Mouse (Mus musculus): ENCODE results near the gene Smarcc2. TPM values are rescaled to one million over a fixed set of nuclear protein-coding genes. Genes with fewer than 3 reads are reported as not detected.

Gene Smarcc2
- polyA plus RNA-seq, 1 experiment from 2014 or later = 177 TPM

DNA sequence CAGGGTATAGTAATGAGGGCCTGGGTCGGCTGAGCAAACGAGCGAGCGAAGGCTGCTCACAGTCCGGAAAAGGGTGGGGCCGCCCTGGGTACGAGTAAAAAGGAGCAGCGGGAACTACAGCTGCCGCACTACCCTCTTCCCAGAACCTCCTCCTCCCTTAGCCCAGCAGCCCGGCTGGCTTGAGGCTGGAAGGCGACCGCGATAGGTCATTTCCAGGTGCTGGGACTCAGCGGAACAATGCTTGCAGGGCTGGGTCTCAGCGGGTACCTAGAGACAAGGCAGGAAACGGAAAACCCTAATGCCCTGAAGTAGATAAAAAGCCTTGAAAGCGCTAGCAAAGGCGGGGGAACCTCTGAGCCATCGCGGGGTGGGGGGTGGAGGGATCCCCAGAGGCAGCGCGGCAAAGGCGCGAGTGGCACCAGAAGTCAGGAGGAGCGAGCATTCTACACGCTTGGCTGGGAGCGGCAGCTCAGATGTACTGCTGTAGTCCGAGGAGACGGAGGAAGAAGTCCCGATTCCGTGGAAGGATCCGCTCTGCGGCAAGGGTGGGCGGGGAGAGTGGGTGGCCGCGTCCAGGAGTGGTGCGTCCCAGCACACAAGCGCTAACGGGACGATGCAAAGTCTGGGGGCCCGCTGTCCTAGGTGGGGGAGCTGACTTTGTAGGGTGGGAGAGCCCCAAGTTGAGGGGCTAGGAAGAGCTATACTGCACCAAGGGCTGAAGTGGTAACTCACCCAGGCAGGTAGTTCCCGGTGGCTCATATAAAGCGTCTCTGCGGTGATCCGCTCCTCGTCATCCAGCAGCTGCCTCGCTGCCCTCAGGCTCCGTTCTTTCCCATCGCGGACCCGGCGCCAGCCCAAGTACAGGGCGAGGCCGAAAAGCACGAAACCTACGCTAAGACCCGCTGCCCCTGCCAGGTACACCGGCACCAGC is 65.9 kb downstream of the Smarcc2 start:
- peaks cover 27% of the 10 kb centered on the region for H3K4me1 ChIP-seq (replicated peaks)

DNA sequence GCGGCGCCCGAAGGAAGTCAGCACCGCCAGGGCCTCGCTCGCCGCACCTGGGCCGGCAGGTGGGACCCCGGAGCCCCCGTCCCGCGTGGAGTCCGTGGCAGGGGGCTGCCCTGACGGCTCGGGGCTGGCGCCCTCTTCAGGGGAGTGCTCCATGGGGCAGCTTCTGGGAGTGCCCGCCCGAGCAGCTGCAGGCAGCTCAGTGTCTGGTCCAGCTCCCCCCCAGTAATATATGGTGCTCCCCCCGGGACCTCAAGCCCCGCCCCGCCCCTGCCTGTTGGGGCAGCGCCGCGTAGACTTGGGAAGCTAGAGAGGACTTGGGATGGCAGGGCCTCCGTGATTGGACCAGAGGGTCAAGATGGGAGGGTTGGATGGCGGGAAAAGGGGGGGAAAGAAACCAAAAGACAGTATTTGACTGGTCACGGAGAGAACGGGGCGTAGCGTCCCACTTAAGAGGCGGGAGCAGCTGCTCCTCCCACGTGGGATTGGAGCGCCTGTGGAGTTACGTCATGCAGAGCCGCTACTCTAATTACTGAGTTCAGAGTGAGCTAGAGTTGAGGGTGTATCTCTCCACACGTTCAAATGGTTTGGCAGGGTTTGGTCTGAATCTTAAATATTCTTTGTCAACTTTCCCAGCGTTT is 66.7 kb downstream of the Smarcc2 start, which contains the start of gene Esyt1:
TSS of gene Esyt1 (minus strand) at position 201 of the 638 bp plus-strand sequence.
- WGBS = under 1% methylated on average over 37 of the region's 37 CpGs
- Histone ChIP-seq H3K36me3 (no peaks in the 10 kb centered on the region), H3K4me3 (peak within 1 kb of the TSS; percentile 77), H3K27ac (replicated peaks) (peak within 1 kb of the TSS; percentile 40), H3K4me1 (replicated peaks) (peaks cover 27% of the 10 kb centered on the region), H3K27me3 (no peaks in the 10 kb centered on the region), H3K4me2 (peak within 1 kb of the TSS; percentile 99), H3K9ac (peak within 1 kb of the TSS; percentile 65), H3K9me3 (no peaks in the 10 kb centered on the region)
- ATAC-seq (ENCODE audit: low FRiP score, low read depth) = peak; percentile 96

More for the DNA sequence above, 65.9 kb downstream of the Smarcc2 start:
- peak; percentile 40 for ATAC-seq (ENCODE audit: low FRiP score, low read depth)
- H3K27me3 ChIP-seq = no peaks in the 10 kb centered on the region
- no peaks in the 10 kb centered on the region for H3K36me3 ChIP-seq
- peak overlapping the region; percentile 40 for H3K27ac ChIP-seq (replicated peaks)
- H3K4me3 ChIP-seq = peak overlapping the region; percentile 77
- WGBS = under 1% methylated on average over 58 of the region's 58 CpGs
- no peaks in the 10 kb centered on the region for H3K9me3 ChIP-seq
- H3K9ac ChIP-seq = peak overlapping the region; percentile 65
- H3K4me2 ChIP-seq = peak overlapping the region; percentile 99

DNA sequence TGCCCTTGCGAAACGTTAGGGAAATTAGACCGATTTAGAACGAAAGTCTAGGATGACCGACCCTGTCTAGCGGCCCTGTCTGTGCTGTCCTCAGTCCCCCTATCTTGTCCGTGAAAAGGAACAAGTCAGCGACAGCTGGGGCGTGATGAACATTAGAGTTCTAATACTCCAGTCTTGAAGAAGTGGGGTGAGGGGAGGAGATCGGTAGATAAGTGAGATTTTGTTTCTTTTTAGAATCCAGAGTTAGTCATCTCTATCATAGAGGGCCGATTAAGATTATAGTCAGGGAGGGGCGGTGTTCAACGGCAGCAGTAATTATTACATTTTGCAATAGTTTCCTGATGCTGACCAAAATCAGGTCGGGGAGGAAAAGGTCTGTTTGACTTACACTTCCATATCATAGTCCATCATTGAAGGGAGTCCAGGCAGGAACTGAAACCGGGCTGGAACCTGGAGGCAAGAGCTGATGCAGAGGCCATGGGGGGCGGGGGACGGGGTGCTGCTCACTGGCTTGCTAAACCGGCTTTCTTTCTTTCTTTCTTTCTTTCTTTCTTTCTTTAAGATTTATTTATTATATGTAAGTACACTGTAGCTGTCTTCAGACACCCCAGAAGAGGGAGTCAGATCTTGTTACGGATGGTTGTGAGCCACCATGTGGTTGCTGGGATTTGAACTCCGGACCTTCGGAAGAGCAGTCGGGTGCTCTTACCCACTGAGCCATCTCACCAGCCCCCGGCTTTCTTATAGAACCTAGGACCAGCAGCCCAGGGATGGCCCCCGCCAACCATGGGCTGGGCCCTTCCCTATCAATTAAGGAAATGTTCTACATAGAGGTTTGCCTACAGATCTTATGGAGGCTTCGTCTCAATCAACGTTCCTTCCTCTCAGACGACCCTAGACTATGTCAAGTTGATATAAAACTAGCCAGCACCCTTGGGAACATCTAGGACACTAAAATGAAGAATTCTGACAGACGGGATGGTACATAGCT is 67.6 kb downstream of the Smarcc2 start:
- peak overlapping the region; percentile 77 for H3K4me3 ChIP-seq
- peak overlapping the region; percentile 39; the same call in 1 of the 2 replicates for H3K27ac ChIP-seq (replicated peaks)
- H3K27me3 ChIP-seq = 0 out of 2 replicates have a peak, but pooled peaks cover 2% of the 10 kb centered on the region
- peak overlapping the region; percentile 99 for H3K4me2 ChIP-seq
- H3K36me3 ChIP-seq = no peaks in the 10 kb centered on the region
- WGBS = 29% methylated on average over 28 of the region's 28 CpGs
- H3K9me3 ChIP-seq = no peaks in the 10 kb centered on the region
- no peak for ATAC-seq (ENCODE audit: low FRiP score, low read depth)
- H3K9ac ChIP-seq = 0 out of 2 replicates have a peak overlapping the region, but pooled peaks have one; percentile 10
- H3K4me1 ChIP-seq (replicated peaks) = peaks cover 27% of the 10 kb centered on the region

DNA sequence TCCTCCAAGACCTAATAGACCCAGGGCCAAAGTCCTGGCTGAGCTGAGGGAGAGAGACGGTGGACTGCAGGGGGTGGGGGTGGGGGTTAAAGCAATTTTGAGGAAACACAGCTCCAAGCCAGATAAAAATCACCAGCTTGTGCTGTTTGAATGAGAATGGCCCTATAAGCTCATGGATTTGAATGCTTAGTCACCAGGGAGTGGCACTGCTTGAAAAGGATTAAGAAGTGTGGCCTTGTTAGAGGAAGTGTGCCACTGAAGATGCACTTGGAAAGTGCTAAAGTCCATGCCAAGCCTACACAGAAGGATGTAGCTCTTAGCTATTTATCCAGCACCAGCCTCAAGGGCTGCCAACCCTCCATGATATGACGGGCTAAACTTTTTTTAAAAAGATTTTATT is 76.2 kb downstream of the Smarcc2 start:
- Histone ChIP-seq H3K9me3 (no peaks in the 10 kb centered on the region), H3K4me2 (no peak overlapping the region), H3K36me3 (no peaks in the 10 kb centered on the region), H3K4me1 (replicated peaks) (no peaks in the 10 kb centered on the region; the same call in 1 of the 2 replicates), H3K9ac (no peak overlapping the region), H3K27me3 (0 out of 2 replicates have a peak, but pooled peaks cover 2% of the 10 kb centered on the region), H3K4me3 (no peak overlapping the region), H3K27ac (replicated peaks) (no peak overlapping the region)
- no peak for ATAC-seq (ENCODE audit: low FRiP score, low read depth)
- WGBS = 89% methylated on average over 2 of the region's 2 CpGs

DNA sequence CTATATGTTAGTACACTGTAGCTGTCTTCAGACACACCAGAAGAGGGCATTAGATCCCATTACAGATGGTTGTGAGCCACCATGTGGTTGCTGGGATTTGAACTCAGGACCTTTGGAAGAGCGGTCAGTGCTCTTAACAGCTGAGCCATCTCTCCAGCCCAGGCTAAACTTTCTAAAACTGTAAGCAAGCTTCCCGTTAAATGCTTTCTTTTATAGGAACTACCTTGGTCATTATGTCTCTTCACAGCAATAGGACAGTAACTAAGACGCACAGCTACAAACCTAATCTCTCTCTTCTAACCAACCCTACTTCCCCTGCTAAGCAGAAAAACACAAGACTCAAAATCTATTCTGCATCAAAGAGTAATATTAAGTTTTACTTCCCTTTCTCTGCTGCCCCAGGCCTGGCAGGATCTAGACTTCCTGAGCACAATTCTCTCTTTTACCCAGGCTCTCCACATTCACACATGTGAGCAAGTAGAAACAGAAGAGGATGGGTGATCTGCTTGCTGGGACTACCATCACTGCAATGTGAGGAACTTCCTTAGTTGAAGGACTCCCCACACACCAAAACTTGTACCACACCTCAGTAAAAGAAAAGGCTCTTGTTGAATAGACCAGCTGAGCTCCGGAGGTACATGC is 76.7 kb downstream of the Smarcc2 start:
- H3K4me1 ChIP-seq (replicated peaks) = no peaks in the 10 kb centered on the region; the same call in 1 of the 2 replicates
- no peak for ATAC-seq (ENCODE audit: low FRiP score, low read depth)
- no peak overlapping the region for H3K9ac ChIP-seq
- H3K9me3 ChIP-seq = no peaks in the 10 kb centered on the region
- H3K36me3 ChIP-seq = no peaks in the 10 kb centered on the region
- peak overlapping the region; percentile 51 for H3K4me2 ChIP-seq
- peak overlapping the region; percentile 20 for H3K4me3 ChIP-seq
- WGBS = 76% methylated on average over 4 of the region's 4 CpGs
- H3K27me3 ChIP-seq = 0 out of 2 replicates have a peak, but pooled peaks cover 2% of the 10 kb centered on the region
- 0 out of 2 replicates have a peak overlapping the region, but pooled peaks have one; percentile 11 for H3K27ac ChIP-seq (replicated peaks)

DNA sequence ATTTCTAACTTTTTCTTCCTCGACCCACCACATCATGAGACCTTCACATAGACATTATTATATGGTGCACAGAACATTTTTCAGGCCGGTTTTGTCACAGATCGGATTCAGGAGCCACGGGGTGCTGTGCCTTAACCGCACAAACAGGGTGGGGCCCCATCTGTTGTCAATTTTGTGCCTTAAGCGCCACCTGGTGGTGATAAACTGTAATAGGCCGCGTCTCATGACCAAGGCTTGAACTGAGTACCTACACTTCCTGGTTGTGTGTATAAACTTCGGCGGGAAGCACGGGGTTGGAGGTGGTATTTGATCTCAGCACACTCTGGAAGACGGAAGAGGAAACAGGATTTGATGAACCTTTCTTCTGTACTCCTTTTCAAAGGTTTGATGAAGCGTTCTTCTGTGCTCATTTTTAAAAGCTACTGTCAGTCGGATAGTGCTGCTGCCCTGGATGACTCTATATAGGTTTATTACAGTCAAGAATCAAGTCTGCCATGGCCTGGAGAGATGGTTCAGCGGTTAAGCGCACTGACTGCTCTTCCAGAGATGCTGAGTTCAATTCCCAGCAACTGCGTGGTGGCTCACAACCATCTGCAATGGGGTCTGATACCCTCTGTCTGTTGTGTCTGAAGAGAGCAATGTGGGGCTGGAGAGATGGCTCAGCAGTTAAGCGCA is 77.4 kb downstream of the Smarcc2 start:
- H3K9me3 ChIP-seq = no peaks in the 10 kb centered on the region
- 18% methylated on average over 18 of the region's 18 CpGs for WGBS
- peak overlapping the region; percentile 51 for H3K4me2 ChIP-seq
- peaks cover 4% of the 10 kb centered on the region; the same call in 1 of the 2 replicates for H3K36me3 ChIP-seq
- ATAC-seq (ENCODE audit: low FRiP score, low read depth) = peak; percentile 82
- H3K27ac ChIP-seq (replicated peaks) = 0 out of 2 replicates have a peak overlapping the region, but pooled peaks have one; percentile 11
- no peak overlapping the region for H3K9ac ChIP-seq
- H3K4me3 ChIP-seq = peak overlapping the region; percentile 20
- no peaks in the 10 kb centered on the region; the same call in 1 of the 2 replicates for H3K4me1 ChIP-seq (replicated peaks)
- no peaks in the 10 kb centered on the region for H3K27me3 ChIP-seq

DNA sequence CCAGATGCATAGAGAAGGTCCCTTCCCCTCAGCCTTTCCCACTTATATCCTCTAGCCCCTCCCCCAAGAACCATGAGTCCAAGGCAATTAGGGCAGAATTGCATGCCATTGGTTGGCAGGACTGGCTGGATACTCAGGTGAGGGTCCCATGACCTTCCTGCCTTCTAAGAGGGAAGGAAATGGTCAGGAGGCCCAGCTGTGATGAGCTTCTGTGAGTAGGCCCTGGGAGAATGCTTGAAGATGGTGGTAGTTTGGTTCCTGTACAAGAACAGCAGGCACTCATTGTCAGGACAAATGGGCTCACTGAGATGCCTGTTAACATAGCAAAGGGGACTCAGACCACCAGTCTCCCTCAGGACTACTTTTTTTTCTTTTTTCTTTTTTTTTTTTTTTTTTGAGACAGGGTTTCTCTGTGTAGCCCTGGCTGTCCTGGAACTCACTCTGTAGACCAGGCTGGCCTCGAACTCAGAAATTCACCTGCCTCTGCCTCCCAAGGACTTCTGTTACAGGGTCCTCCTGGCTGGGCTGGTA is 79.4 kb downstream of the Smarcc2 start:
- WGBS = 100% methylated on average over 1 of the region's 1 CpGs
- Histone ChIP-seq H3K9ac (no peak overlapping the region), H3K27me3 (no peaks in the 10 kb centered on the region), H3K4me1 (replicated peaks) (no peaks in the 10 kb centered on the region; the same call in 1 of the 2 replicates), H3K4me3 (no peak overlapping the region), H3K27ac (replicated peaks) (no peak overlapping the region), H3K36me3 (peaks cover 17% of the 10 kb centered on the region; the same call in 1 of the 2 replicates), H3K9me3 (no peaks in the 10 kb centered on the region), H3K4me2 (no peak overlapping the region)
- ATAC-seq (ENCODE audit: low FRiP score, low read depth) = no peak

Small RNA genes within 50 kb of the gene (microRNA-seq; reads per million reads assigned to microRNA genes)
- gene Mir6916 = not detected
- 1.3 reads per million for gene Mir8105

Other genes starting within 250 kb of the Smarcc2 start
- 20.6 and 21.0 TPM in 2 replicates for gene Spryd4, start 247.4 kb upstream of the Smarcc2 start, polyA plus RNA-seq (2015; fragmentation: Nextera tagmentation; extraction: Ambion mirVana)
- gene Mip, start 233.4 kb upstream of the Smarcc2 start, polyA plus RNA-seq (2015; fragmentation: Nextera tagmentation; extraction: Ambion mirVana) = 0.12 TPM in 1 of 2 replicates, not detected in the other
- gene Timeless, start 227.2 kb upstream of the Smarcc2 start, polyA plus RNA-seq (2015; fragmentation: Nextera tagmentation; extraction: Ambion mirVana) = 22.4 and 23.3 TPM in 2 replicates
- gene Apon, start 205.2 kb upstream of the Smarcc2 start, polyA plus RNA-seq (2015; fragmentation: Nextera tagmentation; extraction: Ambion mirVana) = 0.14 TPM in 1 of 2 replicates, not detected in the other
- gene Apof, start 190.6 kb upstream of the Smarcc2 start, polyA plus RNA-seq (2015; fragmentation: Nextera tagmentation; extraction: Ambion mirVana) = 0.21 and 0.47 TPM in 2 replicates
- 20.7 and 21.7 TPM in 2 replicates for gene Stat2, start 188.7 kb upstream of the Smarcc2 start, polyA plus RNA-seq (2015; fragmentation: Nextera tagmentation; extraction: Ambion mirVana)
- 0.26 and 0.49 TPM in 2 replicates for gene Il23a, start 160.5 kb upstream of the Smarcc2 start, polyA plus RNA-seq (2015; fragmentation: Nextera tagmentation; extraction: Ambion mirVana)
- gene Pan2, start 155.9 kb upstream of the Smarcc2 start, polyA plus RNA-seq (2015; fragmentation: Nextera tagmentation; extraction: Ambion mirVana) = 19.1 and 21.4 TPM in 2 replicates
- 188 and 205 TPM in 2 replicates for gene Cnpy2, start 136.8 kb upstream of the Smarcc2 start, polyA plus RNA-seq (2015; fragmentation: Nextera tagmentation; extraction: Ambion mirVana)
- 267 and 278 TPM in 2 replicates for gene Cs, start 121.5 kb upstream of the Smarcc2 start, polyA plus RNA-seq (2015; fragmentation: Nextera tagmentation; extraction: Ambion mirVana)
- 38.7 and 41.9 TPM in 2 replicates for gene Coq10a, start 90.3 kb upstream of the Smarcc2 start, polyA plus RNA-seq (2015; fragmentation: Nextera tagmentation; extraction: Ambion mirVana)
- gene Ankrd52, start 82.1 kb upstream of the Smarcc2 start, polyA plus RNA-seq (2015; fragmentation: Nextera tagmentation; extraction: Ambion mirVana) = 10.9 and 13.8 TPM in 2 replicates
- gene Slc39a5, start 58.0 kb upstream of the Smarcc2 start, polyA plus RNA-seq (2015; fragmentation: Nextera tagmentation; extraction: Ambion mirVana) = 0.21 and 0.83 TPM in 2 replicates
- gene Nabp2, start 47.8 kb upstream of the Smarcc2 start, polyA plus RNA-seq (2015; fragmentation: Nextera tagmentation; extraction: Ambion mirVana) = 137 and 141 TPM in 2 replicates
- gene Rnf41, start 47.6 kb upstream of the Smarcc2 start, polyA plus RNA-seq (2015; fragmentation: Nextera tagmentation; extraction: Ambion mirVana) = 91.3 and 92.4 TPM in 2 replicates
- gene Myl6, start 34.9 kb downstream of the Smarcc2 start, polyA plus RNA-seq (2015; fragmentation: Nextera tagmentation; extraction: Ambion mirVana) = 944 and 959 TPM in 2 replicates
- gene Myl6b, start 39.4 kb downstream of the Smarcc2 start, polyA plus RNA-seq (2015; fragmentation: Nextera tagmentation; extraction: Ambion mirVana) = 5.7 and 6.5 TPM in 2 replicates
- gene Esyt1, start 66.6 kb downstream of the Smarcc2 start, polyA plus RNA-seq (2015; fragmentation: Nextera tagmentation; extraction: Ambion mirVana) = 14.2 and 14.8 TPM in 2 replicates
- 18.2 and 20.0 TPM in 2 replicates for gene Zc3h10, start 88.5 kb downstream of the Smarcc2 start, polyA plus RNA-seq (2015; fragmentation: Nextera tagmentation; extraction: Ambion mirVana)
- 2,263 and 2,497 TPM in 2 replicates for gene Rpl41, start 90.1 kb downstream of the Smarcc2 start, polyA plus RNA-seq (2015; fragmentation: Nextera tagmentation; extraction: Ambion mirVana)
- 125 and 127 TPM in 2 replicates for gene Pa2g4, start 106.7 kb downstream of the Smarcc2 start, polyA plus RNA-seq (2015; fragmentation: Nextera tagmentation; extraction: Ambion mirVana)
- 1.2 and 2.1 TPM in 2 replicates for gene Erbb3, start 130.4 kb downstream of the Smarcc2 start, polyA plus RNA-seq (2015; fragmentation: Nextera tagmentation; extraction: Ambion mirVana)
- gene Rps26, start 167.5 kb downstream of the Smarcc2 start, polyA plus RNA-seq (2015; fragmentation: Nextera tagmentation; extraction: Ambion mirVana) = 359 and 409 TPM in 2 replicates
- 15.1 and 18.3 TPM in 2 replicates for gene Ikzf4, start 186.7 kb downstream of the Smarcc2 start, polyA plus RNA-seq (2015; fragmentation: Nextera tagmentation; extraction: Ambion mirVana)
- 14.5 TPM in 2 replicates for gene Suox, start 214.8 kb downstream of the Smarcc2 start, polyA plus RNA-seq (2015; fragmentation: Nextera tagmentation; extraction: Ambion mirVana)
- gene Rab5b, start 237.0 kb downstream of the Smarcc2 start, polyA plus RNA-seq (2015; fragmentation: Nextera tagmentation; extraction: Ambion mirVana) = 113 and 121 TPM in 2 replicates
- gene Pmel, start 244.9 kb downstream of the Smarcc2 start, polyA plus RNA-seq (2015; fragmentation: Nextera tagmentation; extraction: Ambion mirVana) = 0.62 and 1.1 TPM in 2 replicates
- 22.4 and 23.5 TPM in 2 replicates for gene Cdk2, start 245.8 kb downstream of the Smarcc2 start, polyA plus RNA-seq (2015; fragmentation: Nextera tagmentation; extraction: Ambion mirVana)

Data from hindbrain, embryonic 15.5 days (tissue).